Mouse (Mus musculus) E14TG2a.4 (cell line): ENCODE measurements at regions not wholly inside any gene's neighbourhood (a gene's known extent, or its start where the extent isn't known, plus 50 kb on each side); places are given as distances from the start of the nearest gene placed in this dataset.
A peak's percentile ranks its signal among the peaks of the same experiment; 100 is the strongest.

ENCODE experiments used
- H3K27me3 ChIP-seq: 2 replicates; pipeline ENCODE4 v1.6.1; 2014; ENCODE audit warnings: low read length, control low read depth; ENCODE audit not compliant: insufficient read depth
- H3K36me3 ChIP-seq: 2 replicates; pipeline ENCODE4 v1.6.1; 2014; ENCODE audit warnings: low read length, control low read depth; ENCODE audit not compliant: insufficient read depth
- H3K4me1 ChIP-seq: replicated peaks from 2 replicates; pipeline ENCODE4 v1.6.1; 2014; ENCODE audit warnings: low read depth, low read length, control low read depth
- H3K4me3 ChIP-seq: replicated peaks from 2 replicates; pipeline ENCODE4 v1.5.1; 2014; ENCODE audit warnings: mild to moderate bottlenecking, low read length
- H3K9me3 ChIP-seq: 2 replicates; pipeline ENCODE4 v1.6.1; 2014; ENCODE audit warnings: low read length, control low read depth
- CTCF ChIP-seq: conservative IDR thresholded peaks from 2 replicates; pipeline ENCODE4 v1.5.1; 2014; ENCODE audit warnings: low read length
- NANOG ChIP-seq: IDR thresholded peaks from 2 replicates; pipeline ENCODE4 v1.6.1; 2014; ENCODE audit warnings: borderline replicate concordance, low read length, mixed read lengths
- POU5F1 ChIP-seq: IDR thresholded peaks from 2 replicates; pipeline ENCODE4 v1.6.1; 2014; ENCODE audit warnings: low read length, borderline replicate concordance

DNA sequence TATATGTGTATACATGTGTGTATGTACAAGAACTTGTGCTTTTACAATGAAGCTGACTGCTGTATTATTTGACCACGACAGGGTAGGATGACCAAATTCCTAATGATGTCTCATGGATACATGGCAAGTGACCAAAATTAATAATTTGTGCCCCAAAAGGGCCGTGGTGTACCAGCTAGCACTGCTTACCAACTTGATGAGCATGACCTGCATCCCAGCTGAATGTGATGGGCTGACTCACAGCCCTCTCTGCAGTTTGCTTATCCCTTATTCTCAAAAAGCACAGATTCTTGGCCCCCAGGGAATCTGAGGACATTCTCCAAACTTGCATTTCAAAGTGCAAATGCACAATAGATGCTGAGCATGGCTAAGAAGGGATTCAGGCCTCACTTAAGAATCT is 420.8 kb downstream of the Sox2 start:
- H3K4me1 ChIP-seq, result no peaks in the 10 kb centered on the region
- H3K4me3 ChIP-seq, result no peak overlapping the region
- TF ChIP-seq CTCF (no peak), NANOG (no peak), POU5F1 (no peak)
- no peaks in the 10 kb centered on the region for H3K36me3 ChIP-seq
- H3K27me3 ChIP-seq, result no peaks in the 10 kb centered on the region; the same call in 1 of the 2 replicates
- H3K9me3 ChIP-seq, result no peaks in the 10 kb centered on the region

DNA sequence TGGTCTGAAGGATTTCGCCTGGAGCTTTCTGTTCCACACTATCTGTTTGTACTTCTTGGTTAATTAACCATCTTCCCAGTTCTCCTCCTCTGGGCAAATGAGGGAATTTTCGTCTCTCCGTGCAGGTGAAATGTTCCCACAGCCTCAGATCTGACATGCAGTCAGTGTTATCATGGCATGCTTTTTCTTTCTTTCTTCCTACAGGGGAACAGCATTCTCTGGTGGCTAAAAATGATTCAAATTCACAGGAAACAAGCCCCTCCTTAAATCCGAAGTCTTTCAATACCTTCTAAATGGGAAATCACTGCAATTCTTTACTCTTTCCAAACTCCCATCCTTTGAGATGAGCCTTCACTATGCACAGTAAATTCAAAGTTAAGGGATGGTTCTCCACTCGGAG is 429.7 kb downstream of the Sox2 start:
- no peak overlapping the region for H3K4me3 ChIP-seq
- TF ChIP-seq POU5F1, result no peak
- no peak for TF ChIP-seq CTCF
- TF ChIP-seq NANOG, result no peak
- H3K9me3 ChIP-seq, result no peaks in the 10 kb centered on the region
- no peaks in the 10 kb centered on the region for H3K27me3 ChIP-seq
- peaks cover 17% of the 10 kb centered on the region for H3K4me1 ChIP-seq
- no peaks in the 10 kb centered on the region for H3K36me3 ChIP-seq

DNA sequence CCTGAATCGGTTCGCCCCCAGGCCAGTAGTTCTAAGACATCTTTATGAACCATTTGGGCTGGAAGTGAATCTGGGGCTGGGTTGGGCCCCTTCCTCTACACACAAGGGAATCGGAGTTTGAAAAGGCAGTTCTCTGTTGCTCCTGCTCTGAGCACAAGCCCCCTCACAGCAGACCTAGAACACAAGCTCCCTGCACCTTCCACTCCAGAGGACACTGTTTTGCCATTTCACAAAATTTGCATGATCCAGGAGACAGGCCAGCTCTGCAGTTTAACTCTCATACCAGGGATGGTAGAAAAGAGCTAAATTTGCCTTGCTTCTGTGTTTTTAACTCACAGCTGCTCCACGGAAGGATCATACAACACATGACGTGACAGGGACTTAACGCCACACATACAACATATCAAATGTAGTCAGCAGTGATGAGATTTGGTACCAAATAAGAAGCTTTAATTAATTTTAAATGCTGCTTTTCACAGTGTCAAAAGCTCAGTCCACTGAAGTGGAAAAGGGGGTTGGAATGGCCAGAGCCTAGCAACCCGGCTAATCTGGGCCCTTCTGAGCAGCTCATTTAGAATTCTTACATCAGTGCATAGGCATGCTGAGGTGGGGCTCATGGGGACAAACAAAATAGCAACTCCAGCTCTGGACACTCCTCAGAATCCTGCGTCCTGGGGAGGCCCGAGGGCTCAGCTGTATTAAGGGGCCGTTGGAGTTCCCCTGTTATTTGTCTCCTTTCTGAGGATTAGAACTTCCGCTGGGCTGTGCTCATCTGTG is 434.1 kb downstream of the Sox2 start:
- Histone ChIP-seq H3K4me3 (no peak overlapping the region), H3K36me3 (no peaks in the 10 kb centered on the region), H3K4me1 (peaks cover 44% of the 10 kb centered on the region), H3K9me3 (no peaks in the 10 kb centered on the region), H3K27me3 (no peaks in the 10 kb centered on the region)
- TF ChIP-seq POU5F1 (no peak), NANOG (no peak), CTCF (no peak)

DNA sequence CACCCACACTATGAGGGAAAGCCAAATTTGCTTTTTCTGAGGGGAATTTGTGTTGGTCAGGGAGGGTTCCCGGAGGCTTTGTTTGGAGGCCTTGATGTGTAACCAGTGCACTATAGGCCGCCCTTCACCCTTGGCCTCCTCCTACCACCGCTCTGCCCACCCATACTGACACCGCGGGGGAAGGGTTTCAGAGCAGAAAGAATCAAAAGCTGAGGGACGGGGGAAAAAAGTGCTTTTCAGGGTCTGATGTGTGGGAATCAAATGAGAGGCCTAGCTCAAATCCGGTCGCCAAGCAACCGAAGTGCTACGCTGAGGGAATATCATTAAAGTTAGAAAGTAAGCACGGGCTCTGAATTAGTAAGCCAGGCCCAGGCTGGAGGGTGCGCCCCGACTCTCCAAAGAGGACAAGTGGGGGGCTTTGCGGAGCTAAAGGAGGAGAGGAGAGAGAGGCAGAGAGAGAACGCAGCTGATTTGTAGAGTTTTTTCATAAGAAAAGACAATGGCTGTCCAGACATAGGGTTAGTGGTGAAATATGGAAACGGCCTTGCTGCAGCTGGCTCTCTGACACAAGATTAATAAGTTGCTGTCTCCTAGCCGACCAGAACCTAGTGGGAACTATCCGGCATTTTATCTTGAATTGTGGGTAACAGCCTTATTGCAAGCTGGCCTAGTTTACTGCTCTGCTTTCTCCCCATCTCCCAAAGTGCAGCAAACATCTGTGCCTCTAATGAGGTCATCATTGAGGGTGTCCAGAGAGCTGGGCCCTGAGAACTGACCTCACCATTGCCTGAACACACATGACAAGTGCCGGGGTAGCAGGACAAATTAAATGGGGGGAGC is 438.3 kb downstream of the Sox2 start:
- Histone ChIP-seq H3K27me3 (no peaks in the 10 kb centered on the region), H3K36me3 (no peaks in the 10 kb centered on the region), H3K4me3 (peak overlapping the region; percentile 29; the same call in 1 of the 2 replicates), H3K4me1 (peaks cover 40% of the 10 kb centered on the region), H3K9me3 (no peaks in the 10 kb centered on the region)
- TF ChIP-seq POU5F1 (no peak), CTCF (no peak), NANOG (no peak)

DNA sequence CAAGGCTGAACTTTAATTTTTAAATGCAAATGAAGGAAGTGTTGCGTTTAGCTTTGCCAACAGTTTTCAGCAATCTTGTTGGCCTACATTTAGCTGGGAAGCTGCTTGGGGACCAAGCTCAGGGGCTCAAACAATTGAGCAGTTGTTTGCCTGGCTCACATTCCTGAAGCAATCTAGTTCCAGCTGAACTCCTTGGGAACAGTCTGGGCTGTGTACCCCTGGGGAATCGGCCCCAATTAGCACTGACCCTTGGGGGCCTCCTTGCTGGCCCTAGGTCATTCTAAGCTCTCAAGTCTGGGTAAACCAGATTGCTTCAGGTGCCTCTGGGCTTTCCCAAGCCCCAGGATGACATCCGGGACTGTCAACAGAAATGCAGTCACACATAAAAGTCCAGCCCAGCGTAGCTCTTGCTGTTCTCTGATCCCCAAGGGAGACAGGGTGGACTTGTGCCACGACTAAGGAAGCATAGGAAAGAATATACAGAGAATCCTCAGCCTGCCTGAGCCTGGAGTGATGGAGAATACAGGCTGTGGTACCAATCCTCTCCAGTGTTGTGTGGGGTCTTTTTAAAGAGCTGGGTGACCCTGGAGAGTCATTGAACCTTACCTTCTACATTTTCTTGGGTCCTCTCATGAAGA is 440.4 kb downstream of the Sox2 start:
- TF ChIP-seq NANOG, result no peak
- no peak for TF ChIP-seq POU5F1
- TF ChIP-seq CTCF, result no peak
- Histone ChIP-seq H3K4me1 (peaks cover 26% of the 10 kb centered on the region), H3K9me3 (no peaks in the 10 kb centered on the region), H3K36me3 (no peaks in the 10 kb centered on the region), H3K4me3 (no peak overlapping the region), H3K27me3 (peaks cover 2% of the 10 kb centered on the region; the same call in 1 of the 2 replicates)

DNA sequence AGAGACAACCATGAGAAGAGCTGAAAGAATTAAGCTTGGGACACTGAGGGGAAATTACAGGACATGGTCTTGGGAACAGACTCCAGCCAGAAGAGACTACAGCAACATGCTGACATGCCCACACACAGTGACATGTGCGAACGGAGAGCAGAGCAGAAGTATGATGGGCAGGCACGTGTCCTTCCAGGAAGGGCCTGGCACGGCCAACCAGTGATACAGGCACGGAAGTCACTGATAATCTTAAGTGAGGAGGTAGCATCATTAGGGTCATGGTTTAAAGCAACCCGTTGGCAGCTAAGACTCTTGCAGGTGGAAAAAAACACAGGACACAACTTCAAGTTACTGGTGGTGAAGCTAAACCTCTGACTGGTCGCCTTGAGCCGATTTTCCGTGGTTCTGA is 442.8 kb downstream of the Sox2 start:
- H3K36me3 ChIP-seq, result no peaks in the 10 kb centered on the region
- H3K27me3 ChIP-seq, result peaks cover 2% of the 10 kb centered on the region; the same call in 1 of the 2 replicates
- TF ChIP-seq CTCF (no peak), NANOG (no peak), POU5F1 (no peak)
- peaks cover 16% of the 10 kb centered on the region for H3K4me1 ChIP-seq
- H3K9me3 ChIP-seq, result no peaks in the 10 kb centered on the region
- H3K4me3 ChIP-seq, result no peak overlapping the region

DNA sequence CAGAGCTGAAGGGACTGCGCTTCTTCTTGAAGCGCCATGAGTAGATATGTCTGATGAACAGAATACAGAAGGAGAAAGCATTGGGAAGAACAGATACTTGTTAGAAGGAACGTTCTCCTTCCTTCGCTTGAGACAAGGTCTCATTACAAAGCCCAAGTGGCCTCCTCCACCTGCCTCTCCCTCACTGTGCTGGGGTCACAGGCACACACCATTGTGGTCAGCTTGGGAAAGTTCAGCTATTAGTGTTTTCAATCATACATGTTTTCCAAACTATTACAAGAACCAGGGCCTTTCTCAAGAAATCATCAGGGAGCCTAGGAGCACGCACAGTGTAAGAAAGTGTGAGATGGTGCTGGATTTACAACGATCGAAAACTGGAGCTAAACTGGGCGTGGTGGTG is 445.0 kb downstream of the Sox2 start:
- Histone ChIP-seq H3K4me3 (no peak overlapping the region), H3K9me3 (no peaks in the 10 kb centered on the region), H3K27me3 (peaks cover 2% of the 10 kb centered on the region; the same call in 1 of the 2 replicates), H3K36me3 (no peaks in the 10 kb centered on the region), H3K4me1 (peaks cover 7% of the 10 kb centered on the region)
- no peak for TF ChIP-seq CTCF
- TF ChIP-seq POU5F1, result no peak
- TF ChIP-seq NANOG, result no peak

DNA sequence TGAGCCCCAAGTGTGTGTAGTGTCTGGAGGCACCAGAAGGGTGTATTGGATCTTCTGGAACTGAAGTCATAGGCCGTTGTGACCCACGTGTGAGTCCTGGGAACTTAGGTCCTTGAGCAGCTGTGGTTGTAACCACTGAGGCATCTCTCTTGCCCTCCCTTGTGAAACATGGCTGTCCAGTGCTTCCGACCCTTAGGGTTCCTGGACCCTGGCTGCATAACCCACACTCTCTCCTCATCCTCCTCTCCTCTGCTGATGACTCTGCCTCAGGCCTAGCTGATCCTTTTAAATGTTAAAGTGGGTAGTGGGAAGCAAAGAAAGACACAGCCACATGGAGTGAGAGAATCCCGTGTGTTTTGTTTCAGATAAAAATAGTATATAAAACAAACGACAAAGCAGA is 446.2 kb downstream of the Sox2 start:
- TF ChIP-seq POU5F1, result no peak
- no peak for TF ChIP-seq CTCF
- TF ChIP-seq NANOG, result no peak
- H3K4me1 ChIP-seq, result peaks cover 11% of the 10 kb centered on the region
- peaks cover 2% of the 10 kb centered on the region; the same call in 1 of the 2 replicates for H3K27me3 ChIP-seq
- H3K4me3 ChIP-seq, result no peak overlapping the region
- H3K9me3 ChIP-seq, result no peaks in the 10 kb centered on the region
- H3K36me3 ChIP-seq, result no peaks in the 10 kb centered on the region
